Mouse (Mus musculus): ENCODE measurements around the gene Fli1. TPM values are rescaled to one million over a fixed set of nuclear protein-coding genes. Genes with fewer than 3 reads are reported as not detected.

The Fli1 gene
- polyA plus RNA-seq, 1 experiment from 2014 or later = 20.2 TPM

DNA sequence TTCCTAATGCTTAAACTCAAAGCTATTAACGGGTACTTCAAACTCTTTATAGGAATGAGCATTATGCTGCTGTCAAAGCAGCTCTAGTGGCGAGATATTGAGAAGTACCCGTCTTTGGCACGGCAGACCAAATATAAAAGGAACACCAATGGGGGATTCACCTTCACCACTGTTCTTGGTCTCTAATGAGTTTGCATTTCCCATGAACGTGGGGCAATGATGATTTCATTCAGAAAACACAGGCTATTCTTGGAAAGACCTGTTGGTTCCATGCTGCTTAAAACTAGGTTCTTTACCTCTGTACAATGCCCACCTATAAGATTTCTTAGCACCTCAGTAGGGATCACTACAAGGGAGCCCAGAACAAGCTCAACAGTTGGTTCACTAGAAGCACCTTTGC, 62.2 kb downstream of the Fli1 start:
- no peak overlapping the region for H3K27ac ChIP-seq (ENCODE audit: poor library complexity, severe bottlenecking)
- WGBS = 75% methylated on average over 5 of the region's 5 CpGs
- ATAC-seq (ENCODE audit: insufficient number of reproducible peaks, low FRiP score) = no peak
- H3K4me3 ChIP-seq = no peak overlapping the region
- H3K9me3 ChIP-seq (replicated peaks) = no peaks in the 10 kb centered on the region
- H3K4me2 ChIP-seq = no peak overlapping the region
- H3K9ac ChIP-seq = no peak overlapping the region
- peaks cover 7% of the 10 kb centered on the region; the same call in 1 of the 2 replicates for H3K36me3 ChIP-seq
- H3K27me3 ChIP-seq (replicated peaks) = no peaks in the 10 kb centered on the region
- peaks cover 42% of the 10 kb centered on the region for H3K4me1 ChIP-seq (replicated peaks)

DNA sequence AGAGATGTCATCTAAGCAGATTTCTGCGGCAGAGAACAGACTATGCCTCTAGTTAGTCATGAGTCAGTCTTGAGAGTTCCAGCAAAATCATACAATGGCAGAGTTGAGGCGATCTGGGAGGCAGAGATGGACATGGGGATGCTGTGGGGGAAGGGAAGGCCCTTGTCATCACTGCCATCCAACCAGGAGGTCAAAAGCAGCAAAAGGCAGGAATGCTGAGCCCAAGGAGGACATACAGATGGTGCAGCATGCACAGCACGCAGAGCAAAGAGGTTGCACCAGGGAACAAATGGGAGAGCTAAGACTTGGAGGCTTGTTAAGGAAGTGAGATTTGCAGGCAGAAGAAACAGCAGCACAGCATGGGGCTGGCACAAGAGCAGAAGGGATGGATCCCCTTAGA, 63.9 kb downstream of the Fli1 start:
- Histone ChIP-seq H3K4me1 (replicated peaks) (peaks cover 35% of the 10 kb centered on the region), H3K27ac (ENCODE audit: poor library complexity, severe bottlenecking) (no peak overlapping the region), H3K36me3 (peaks cover 10% of the 10 kb centered on the region; the same call in 1 of the 2 replicates), H3K9me3 (replicated peaks) (no peaks in the 10 kb centered on the region), H3K9ac (no peak overlapping the region), H3K27me3 (replicated peaks) (no peaks in the 10 kb centered on the region), H3K4me2 (no peak overlapping the region), H3K4me3 (no peak overlapping the region)
- no peak for ATAC-seq (ENCODE audit: insufficient number of reproducible peaks, low FRiP score)
- 36% methylated on average over 3 of the region's 3 CpGs for WGBS

- no peak overlapping the region for H3K4me2 ChIP-seq
- peak; percentile 50; the same call in 1 of the 2 replicates for ATAC-seq (ENCODE audit: insufficient number of reproducible peaks, low FRiP score)
- H3K9ac ChIP-seq = no peak overlapping the region
- H3K27ac ChIP-seq (ENCODE audit: poor library complexity, severe bottlenecking) = peak overlapping the region; percentile 65
- no peaks in the 10 kb centered on the region for H3K27me3 ChIP-seq (replicated peaks)
- no peak overlapping the region for H3K4me3 ChIP-seq
- 13% methylated on average over 2 of the region's 2 CpGs for WGBS
- H3K4me1 ChIP-seq (replicated peaks) = peaks cover 35% of the 10 kb centered on the region
- H3K9me3 ChIP-seq (replicated peaks) = no peaks in the 10 kb centered on the region
- peaks cover 10% of the 10 kb centered on the region; the same call in 1 of the 2 replicates for H3K36me3 ChIP-seq
Measured at GRCm38 (mm10) chr9:32478087-32478486, 64.6 kb downstream of the Fli1 start.

DNA sequence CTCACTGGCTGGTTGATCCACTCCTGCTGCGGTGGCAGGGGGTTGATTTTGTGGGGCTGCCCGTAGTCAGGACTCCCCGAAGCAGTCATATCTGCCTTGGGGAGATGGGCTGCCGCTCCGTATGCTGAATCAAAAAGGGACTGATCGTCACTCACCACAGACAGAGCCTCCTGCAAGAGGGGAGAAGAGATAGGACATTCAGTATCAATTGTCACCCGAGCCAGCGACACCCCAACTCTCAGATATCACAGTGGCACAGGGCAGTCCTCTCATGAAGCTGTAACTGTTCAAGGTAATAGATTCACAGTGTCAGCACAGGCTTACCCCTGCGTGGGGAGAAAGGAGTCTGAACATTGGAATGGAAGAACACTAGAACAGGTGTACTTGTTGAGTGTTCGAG, 66.1 kb downstream of the Fli1 start:
- Histone ChIP-seq H3K9ac (no peak overlapping the region), H3K4me3 (no peak overlapping the region), H3K27me3 (replicated peaks) (no peaks in the 10 kb centered on the region), H3K36me3 (peaks cover 14% of the 10 kb centered on the region; the same call in 1 of the 2 replicates), H3K4me2 (no peak overlapping the region), H3K4me1 (replicated peaks) (peaks cover 35% of the 10 kb centered on the region), H3K27ac (ENCODE audit: poor library complexity, severe bottlenecking) (no peak overlapping the region), H3K9me3 (replicated peaks) (no peaks in the 10 kb centered on the region)
- no peak for ATAC-seq (ENCODE audit: insufficient number of reproducible peaks, low FRiP score)
- WGBS = 69% methylated on average over 10 of the region's 10 CpGs

GRCm38 (mm10) chr9:32474621-32475390, 67.9 kb downstream of the Fli1 start:
- H3K27me3 ChIP-seq (replicated peaks) = no peaks in the 10 kb centered on the region
- H3K9me3 ChIP-seq (replicated peaks) = no peaks in the 10 kb centered on the region
- peaks cover 18% of the 10 kb centered on the region; the same call in 1 of the 2 replicates for H3K36me3 ChIP-seq
- H3K4me2 ChIP-seq = no peak overlapping the region
- no peak overlapping the region for H3K9ac ChIP-seq
- H3K4me1 ChIP-seq (replicated peaks) = peaks cover 30% of the 10 kb centered on the region
- no peak overlapping the region for H3K27ac ChIP-seq (ENCODE audit: poor library complexity, severe bottlenecking)
- H3K4me3 ChIP-seq = no peak overlapping the region
- no peak for ATAC-seq (ENCODE audit: insufficient number of reproducible peaks, low FRiP score)
- 71% methylated on average over 10 of the region's 10 CpGs for WGBS

- no peak overlapping the region for H3K27ac ChIP-seq (ENCODE audit: poor library complexity, severe bottlenecking)
- H3K27me3 ChIP-seq (replicated peaks) = no peaks in the 10 kb centered on the region
- H3K4me1 ChIP-seq (replicated peaks) = peaks cover 13% of the 10 kb centered on the region
- ATAC-seq (ENCODE audit: insufficient number of reproducible peaks, low FRiP score) = no peak
- WGBS = 79% methylated on average over 3 of the region's 3 CpGs
- no peak overlapping the region for H3K4me2 ChIP-seq
- no peak overlapping the region for H3K9ac ChIP-seq
- H3K36me3 ChIP-seq = peaks cover 18% of the 10 kb centered on the region; the same call in 1 of the 2 replicates
- no peaks in the 10 kb centered on the region for H3K9me3 ChIP-seq (replicated peaks)
- H3K4me3 ChIP-seq = no peak overlapping the region
Measured at GRCm38 (mm10) chr9:32472346-32472745, 70.3 kb downstream of the Fli1 start.

- no peak overlapping the region for H3K4me2 ChIP-seq
- no peak overlapping the region for H3K9ac ChIP-seq
- peaks cover 16% of the 10 kb centered on the region for H3K36me3 ChIP-seq
- no peaks in the 10 kb centered on the region for H3K27me3 ChIP-seq (replicated peaks)
- H3K4me1 ChIP-seq (replicated peaks) = peaks cover 13% of the 10 kb centered on the region
- 0 out of 2 replicates have a peak, but pooled peaks have one; percentile 40 for ATAC-seq (ENCODE audit: insufficient number of reproducible peaks, low FRiP score)
- H3K27ac ChIP-seq (ENCODE audit: poor library complexity, severe bottlenecking) = no peak overlapping the region
- no peak overlapping the region for H3K4me3 ChIP-seq
- H3K9me3 ChIP-seq (replicated peaks) = no peaks in the 10 kb centered on the region
- WGBS = 91% methylated on average over 8 of the region's 8 CpGs
Measured at GRCm38 (mm10) chr9:32469123-32469751, 73.4 kb downstream of the Fli1 start.

- WGBS = 69% methylated on average over 1 of the region's 1 CpGs
- Histone ChIP-seq H3K4me2 (no peak overlapping the region), H3K36me3 (peaks cover 16% of the 10 kb centered on the region), H3K9me3 (replicated peaks) (no peaks in the 10 kb centered on the region), H3K4me1 (replicated peaks) (peaks cover 13% of the 10 kb centered on the region), H3K4me3 (no peak overlapping the region), H3K27ac (ENCODE audit: poor library complexity, severe bottlenecking) (no peak overlapping the region), H3K27me3 (replicated peaks) (no peaks in the 10 kb centered on the region), H3K9ac (no peak overlapping the region)
- ATAC-seq (ENCODE audit: insufficient number of reproducible peaks, low FRiP score) = no peak
Measured at GRCm38 (mm10) chr9:32468313-32468712, 74.3 kb downstream of the Fli1 start.

GRCm38 (mm10) chr9:32467443-32467842, 75.2 kb downstream of the Fli1 start:
- H3K27me3 ChIP-seq (replicated peaks) = no peaks in the 10 kb centered on the region
- no peaks in the 10 kb centered on the region for H3K9me3 ChIP-seq (replicated peaks)
- no peak overlapping the region for H3K9ac ChIP-seq
- no peak overlapping the region for H3K4me3 ChIP-seq
- WGBS = 70% methylated on average over 8 of the region's 8 CpGs
- no peak for ATAC-seq (ENCODE audit: insufficient number of reproducible peaks, low FRiP score)
- H3K4me2 ChIP-seq = no peak overlapping the region
- H3K36me3 ChIP-seq = peaks cover 16% of the 10 kb centered on the region
- peak overlapping the region; percentile 40; the same call in 1 of the 2 replicates for H3K27ac ChIP-seq (ENCODE audit: poor library complexity, severe bottlenecking)
- H3K4me1 ChIP-seq (replicated peaks) = peaks cover 13% of the 10 kb centered on the region

- 51% methylated on average over 8 of the region's 8 CpGs for WGBS
- ATAC-seq (ENCODE audit: insufficient number of reproducible peaks, low FRiP score) = no peak
Measured at GRCm38 (mm10) chr9:32466861-32467260, 75.8 kb downstream of the Fli1 start.

DNA sequence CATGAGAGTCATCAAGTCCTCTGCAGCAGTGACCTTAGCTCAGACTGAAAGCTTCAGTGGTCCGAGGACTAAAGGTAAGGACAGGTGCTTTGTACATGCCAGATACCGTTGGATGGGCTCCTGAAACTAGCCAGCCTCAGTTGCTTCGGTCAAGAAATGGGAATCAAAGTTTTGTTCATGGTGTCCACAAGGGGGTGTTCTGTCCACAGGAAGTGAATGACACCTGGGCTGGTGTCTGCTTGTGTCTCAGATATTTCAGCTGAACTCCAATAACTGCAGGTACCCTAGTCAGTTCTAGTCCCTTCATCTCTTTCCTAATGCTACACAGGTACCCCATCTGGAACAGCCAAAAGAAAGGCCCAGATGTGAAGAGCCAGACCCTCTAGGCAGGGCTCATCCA, 86.0 kb downstream of the Fli1 start:
- H3K4me3 ChIP-seq = no peak overlapping the region
- no peak overlapping the region for H3K27ac ChIP-seq (ENCODE audit: poor library complexity, severe bottlenecking)
- no peak overlapping the region for H3K4me2 ChIP-seq
- H3K4me1 ChIP-seq (replicated peaks) = peaks cover 8% of the 10 kb centered on the region
- H3K27me3 ChIP-seq (replicated peaks) = no peaks in the 10 kb centered on the region
- no peak overlapping the region for H3K9ac ChIP-seq
- ATAC-seq (ENCODE audit: insufficient number of reproducible peaks, low FRiP score) = no peak
- no peaks in the 10 kb centered on the region for H3K9me3 ChIP-seq (replicated peaks)
- H3K36me3 ChIP-seq = peaks cover 19% of the 10 kb centered on the region
- WGBS = 80% methylated on average over 3 of the region's 3 CpGs

More at GRCm38 (mm10) chr9:32466861-32467260, 75.8 kb downstream of the Fli1 start:
- Histone ChIP-seq H3K4me1 (replicated peaks) (peaks cover 13% of the 10 kb centered on the region), H3K27ac (ENCODE audit: poor library complexity, severe bottlenecking) (peak overlapping the region; percentile 25; the same call in 1 of the 2 replicates), H3K36me3 (peaks cover 15% of the 10 kb centered on the region), H3K9ac (no peak overlapping the region), H3K27me3 (replicated peaks) (no peaks in the 10 kb centered on the region), H3K4me3 (no peak overlapping the region), H3K9me3 (replicated peaks) (no peaks in the 10 kb centered on the region), H3K4me2 (no peak overlapping the region)
